Mouse (Mus musculus): ENCODE measurements at regions not wholly inside any gene's neighbourhood (a gene's known extent, or its start where the extent isn't known, plus 50 kb on each side); places are given as distances from the start of the nearest gene placed in this dataset.

GRCm38 (mm10) chr1:88964045-88964747, 106.0 kb upstream of the Sh3bp4 start:
- DNase-seq (ENCODE audit: low spot score): no peak

DNA sequence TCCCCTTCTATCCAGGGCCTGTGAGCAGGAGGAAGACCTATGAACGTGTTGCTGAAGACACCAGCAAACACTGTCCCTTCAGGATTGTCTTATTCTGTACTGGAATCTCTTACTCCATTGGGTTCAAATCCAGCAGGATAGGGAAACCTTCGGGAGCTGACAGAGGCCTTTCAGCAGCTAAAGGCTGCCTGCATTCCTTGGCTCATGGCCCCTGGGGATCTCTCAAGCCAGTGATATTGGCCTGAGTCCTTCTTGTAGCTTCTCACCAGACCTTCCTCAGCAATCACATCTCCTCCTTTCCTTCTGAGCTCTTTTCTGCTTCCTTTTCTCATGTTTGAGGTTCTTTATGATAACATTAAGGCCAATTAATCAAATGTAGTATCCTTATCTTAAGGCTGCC, 103.8 kb upstream of the Sh3bp4 start:
- no peak for DNase-seq (ENCODE audit: low spot score)

GRCm38 (mm10) chr1:88968142-88968541, 102.1 kb upstream of the Sh3bp4 start:
- DNase-seq (ENCODE audit: low spot score): no peak

- no peak for DNase-seq (ENCODE audit: low spot score)
These were observed 101.2 kb upstream of the Sh3bp4 start for GRCm38 (mm10) chr1:88969016-88969415.

GRCm38 (mm10) chr1:88969630-88970029, 100.6 kb upstream of the Sh3bp4 start:
- no peak for DNase-seq (ENCODE audit: low spot score)

GRCm38 (mm10) chr1:88976101-88976500, 94.1 kb upstream of the Sh3bp4 start:
- no peak for DNase-seq (ENCODE audit: low spot score)

DNA sequence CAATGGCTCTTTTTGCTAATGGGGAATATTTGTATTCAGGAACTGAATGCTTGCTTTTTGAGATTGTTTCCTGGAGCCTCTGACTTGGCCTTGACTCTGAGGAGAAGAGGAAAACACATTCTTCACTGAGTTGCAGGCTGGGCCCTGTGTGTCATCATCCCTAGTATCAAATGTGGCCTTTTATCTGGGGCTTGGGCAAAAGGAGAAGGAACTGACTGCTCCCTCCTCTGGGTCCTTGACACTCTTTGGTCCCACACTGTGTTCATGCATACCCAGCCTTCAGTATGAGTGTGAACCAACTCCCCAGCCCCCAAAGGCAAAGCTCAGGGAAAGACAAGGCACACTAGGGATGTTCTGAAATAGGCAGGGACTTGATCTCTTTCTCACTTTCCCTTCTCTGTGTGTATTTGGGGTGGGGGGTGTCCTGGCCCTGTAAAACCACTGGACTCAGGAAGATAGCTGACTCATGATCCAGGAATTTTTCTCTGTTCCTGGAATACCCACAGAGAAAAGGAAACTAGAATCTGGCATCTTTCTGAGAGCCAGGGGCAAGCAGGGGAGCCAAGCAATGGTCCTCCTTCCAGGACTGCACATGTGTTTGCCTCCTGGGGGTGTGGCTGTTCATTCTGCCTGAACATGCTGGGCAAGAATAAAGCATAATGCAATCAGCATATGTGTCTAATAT, 82.1 kb upstream of the Sh3bp4 start:
- DNase-seq (ENCODE audit: low spot score): no peak

DNA sequence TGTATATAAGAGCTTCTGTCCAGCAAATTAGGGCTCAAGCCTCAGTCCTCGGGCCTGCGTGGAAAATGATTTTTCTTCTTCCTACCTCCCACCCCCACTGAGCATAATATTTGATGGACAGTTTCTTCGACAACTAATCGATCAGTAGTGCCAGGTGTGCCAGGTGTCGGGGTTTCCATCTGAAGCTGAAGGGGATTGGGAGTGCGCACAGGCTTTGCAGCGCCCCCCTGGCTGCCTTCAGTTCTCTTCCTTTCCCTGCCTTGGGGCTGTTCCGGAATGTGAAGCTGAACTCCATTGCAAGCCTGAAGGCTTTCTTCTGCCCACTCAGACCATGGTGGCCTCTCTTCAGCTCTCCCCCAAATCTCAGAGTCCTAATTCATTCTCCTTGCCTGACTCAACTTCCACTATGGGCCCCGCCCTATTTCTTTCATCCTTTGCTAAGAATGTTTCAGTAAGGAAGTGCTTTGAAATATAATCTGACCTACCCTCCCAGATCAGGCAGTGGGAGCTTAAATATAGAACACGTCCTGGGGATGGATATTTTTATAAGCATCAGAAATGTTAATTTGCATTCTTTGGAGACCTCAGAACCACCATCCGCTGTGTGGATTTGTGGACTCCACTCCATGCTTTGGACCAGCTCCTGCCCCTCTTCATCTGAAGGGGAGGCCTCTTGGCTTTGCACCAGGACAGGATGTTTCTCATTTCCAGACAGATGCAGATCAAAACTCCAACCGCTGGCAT, 75.5 kb upstream of the Sh3bp4 start:
- no peak for DNase-seq (ENCODE audit: low spot score)

GRCm38 (mm10) chr1:88995945-88996344, 74.3 kb upstream of the Sh3bp4 start:
- no peak for DNase-seq (ENCODE audit: low spot score)

- no peak for DNase-seq (ENCODE audit: low spot score)
These were observed 73.6 kb upstream of the Sh3bp4 start for GRCm38 (mm10) chr1:88996657-88997056.

- no peak for DNase-seq (ENCODE audit: low spot score)
These were observed 72.4 kb upstream of the Sh3bp4 start for GRCm38 (mm10) chr1:88997847-88998246.

GRCm38 (mm10) chr1:89002326-89002725, 67.9 kb upstream of the Sh3bp4 start:
- DNase-seq (ENCODE audit: low spot score): no peak

GRCm38 (mm10) chr1:89003752-89004151, 66.5 kb upstream of the Sh3bp4 start:
- no peak for DNase-seq (ENCODE audit: low spot score)

GRCm38 (mm10) chr1:89007476-89007875, 62.7 kb upstream of the Sh3bp4 start:
- no peak for DNase-seq (ENCODE audit: low spot score)

- no peak for DNase-seq (ENCODE audit: low spot score)
These were observed 60.0 kb upstream of the Sh3bp4 start for GRCm38 (mm10) chr1:89010170-89010569.

DNA sequence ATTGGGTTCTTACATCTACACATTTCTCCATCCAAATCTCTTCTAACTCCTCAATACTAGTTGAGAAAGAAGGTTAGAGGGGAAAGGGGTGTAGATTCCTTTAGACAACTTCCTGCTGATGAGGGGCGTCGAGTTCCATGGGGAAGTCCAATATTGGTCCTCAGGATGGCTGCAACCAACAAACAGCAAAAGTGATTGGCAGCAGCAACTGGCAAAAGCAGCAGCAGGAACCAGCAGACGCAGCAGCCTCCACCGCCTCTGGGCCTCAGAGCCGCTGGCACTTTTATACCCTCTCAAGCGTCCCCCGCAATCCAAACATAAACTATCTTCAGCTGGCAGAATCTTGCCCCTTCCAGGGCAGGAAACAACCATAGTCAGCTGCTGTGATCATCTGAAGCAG, 58.8 kb upstream of the Sh3bp4 start:
- DNase-seq (ENCODE audit: low spot score): no peak

DNA sequence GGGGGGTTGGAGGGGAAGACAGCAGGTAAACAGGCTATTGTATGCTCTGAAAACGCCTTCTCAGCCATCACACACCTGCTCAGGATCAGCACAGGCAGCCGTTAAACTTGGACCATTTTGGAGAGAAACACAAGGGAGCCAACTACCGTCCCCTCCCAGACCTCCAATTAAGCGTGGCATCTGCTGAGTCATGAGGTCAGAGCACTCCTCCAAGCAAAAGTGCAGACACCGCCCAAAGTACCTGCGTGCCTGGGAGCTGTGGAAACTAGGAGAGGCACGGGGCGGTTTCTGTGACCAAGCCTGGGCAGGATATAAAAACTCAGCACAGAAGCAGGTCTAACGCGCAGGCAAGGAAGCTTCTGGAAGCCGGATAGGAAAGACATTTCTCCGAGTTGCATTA, 54.8 kb upstream of the Sh3bp4 start:
- DNase-seq (ENCODE audit: low spot score): peak; percentile 16

GRCm38 (mm10) chr1:89015845-89016244, 54.4 kb upstream of the Sh3bp4 start:
- no peak for DNase-seq (ENCODE audit: low spot score)

GRCm38 (mm10) chr1:89019778-89020373, 50.3 kb upstream of the Sh3bp4 start:
- DNase-seq (ENCODE audit: low spot score): no peak
